Mouse (Mus musculus) 416B (cell line): ENCODE results near the gene Olah.

Experiments used
- DNase-seq: peaks from one replicate; pipeline ENCODE4 v3.0.0; 2011; ENCODE audit warnings: low read depth

The Olah gene

DNA sequence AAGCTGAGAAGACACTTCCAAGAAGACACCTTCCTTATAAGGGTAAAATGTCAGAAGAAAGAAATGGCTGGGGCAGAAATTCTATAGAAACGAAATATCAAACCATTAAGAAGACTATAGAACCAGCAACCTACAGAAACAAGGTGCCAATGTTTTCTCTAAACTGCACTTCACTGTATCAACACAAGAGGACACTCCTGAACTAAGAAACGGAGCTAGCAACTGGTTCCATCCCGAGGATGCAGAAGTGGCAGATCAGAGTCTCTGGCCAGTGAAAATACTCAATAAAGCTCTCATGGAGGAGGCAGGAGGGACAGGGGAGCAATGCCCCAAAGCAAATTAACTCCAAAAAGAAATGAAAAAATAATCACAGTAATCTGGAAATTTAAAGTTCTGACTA is 48.1 kb downstream of the Olah start:
- DNase-seq = peak; percentile 71

- no peak for DNase-seq
Measured at GRCm38 (mm10) chr2:3348422-3348821, 48.6 kb downstream of the Olah start.

- peak; percentile 70 for DNase-seq
Measured at GRCm38 (mm10) chr2:3335611-3336301, 61.3 kb downstream of the Olah start, which contains the start of gene Acbd7. TSS of gene Acbd7 (plus strand) at chr2:3336168.

DNA sequence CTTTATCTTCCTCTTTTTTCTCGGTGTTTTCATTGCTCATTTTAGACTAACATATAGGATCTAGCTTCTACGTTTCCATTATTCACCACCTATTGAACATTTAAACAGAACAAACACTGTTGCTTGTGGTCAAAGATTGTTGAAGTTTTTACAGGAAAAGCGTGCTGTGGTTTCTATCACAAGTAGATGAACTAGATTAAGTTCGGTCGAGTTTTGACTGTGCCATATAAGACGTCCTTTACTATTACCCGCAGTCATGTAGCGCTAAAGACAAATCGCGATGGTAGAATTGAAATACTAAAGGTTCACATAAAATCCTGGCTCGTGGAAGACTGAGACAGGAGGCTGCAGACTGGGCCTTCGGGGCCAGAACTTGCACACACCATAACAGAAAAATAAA is 63.2 kb downstream of the Olah start:
- DNase-seq = peak; percentile 64

DNA sequence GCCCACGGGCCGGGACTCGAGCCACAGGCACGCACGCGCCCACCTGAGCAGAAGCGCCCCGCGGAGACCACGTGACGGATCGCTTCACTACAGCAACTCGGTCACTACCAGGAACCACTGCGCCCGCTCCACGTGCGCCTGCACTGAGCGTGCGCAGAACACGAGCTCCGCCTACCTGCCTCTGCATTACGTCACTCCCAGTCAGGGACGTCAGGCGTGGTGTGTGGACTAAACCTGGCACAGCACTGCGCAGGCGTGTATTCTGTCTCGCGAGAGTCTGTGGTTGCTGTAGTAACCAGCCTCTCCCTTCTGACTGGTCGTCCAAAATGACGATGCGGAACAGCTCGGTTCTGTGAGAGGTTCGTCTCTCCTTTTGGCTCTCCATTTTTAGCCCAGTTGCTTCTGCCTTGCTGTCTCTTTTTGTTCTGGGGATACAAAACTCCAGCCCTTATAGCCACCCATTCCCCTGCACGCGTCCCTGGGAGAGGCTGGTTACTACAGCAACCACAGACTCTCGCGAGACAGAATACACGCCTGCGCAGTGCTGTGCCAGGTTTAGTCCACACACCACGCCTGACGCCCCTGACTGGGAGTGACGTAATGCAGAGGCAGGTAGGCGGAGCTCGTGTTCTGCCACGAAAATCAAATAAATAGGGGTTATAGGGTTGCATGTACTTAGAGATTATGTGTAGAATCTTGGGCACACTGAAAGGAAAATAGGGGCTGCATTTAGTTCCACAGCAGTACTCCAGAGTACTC is 64.3 kb downstream of the Olah start, which contains the start of gene Rpp38:
Gene Rpp38 (minus strand): TSS at position 160 of the 759 bp plus-strand sequence.
- peak; percentile 98 for DNase-seq

GRCm38 (mm10) chr2:3332056-3332455 is 65.0 kb downstream of the Olah start:
- DNase-seq = peak; percentile 77

- DNase-seq = peak; percentile 41
Measured at GRCm38 (mm10) chr2:3331071-3331703, 65.8 kb downstream of the Olah start.

DNA sequence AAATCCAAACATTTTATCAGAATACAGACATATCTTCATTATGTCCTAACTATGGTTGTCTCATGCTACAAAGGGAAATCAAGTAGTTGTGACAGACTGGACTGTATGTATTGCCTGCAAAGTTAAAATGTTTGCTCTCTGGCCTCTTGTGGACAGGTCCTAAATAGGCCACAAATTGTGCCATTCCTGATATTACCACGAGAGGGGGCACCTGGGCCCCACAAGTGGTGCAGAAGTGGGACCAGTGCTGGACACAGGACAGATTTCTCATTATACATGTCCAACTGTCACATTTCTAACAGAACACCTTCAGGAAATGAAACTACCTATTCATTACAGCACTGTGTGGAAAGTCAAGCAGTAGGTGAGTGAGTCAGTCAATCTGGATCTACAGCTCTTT is 69.7 kb downstream of the Olah start:
- DNase-seq = peak; percentile 84

DNA sequence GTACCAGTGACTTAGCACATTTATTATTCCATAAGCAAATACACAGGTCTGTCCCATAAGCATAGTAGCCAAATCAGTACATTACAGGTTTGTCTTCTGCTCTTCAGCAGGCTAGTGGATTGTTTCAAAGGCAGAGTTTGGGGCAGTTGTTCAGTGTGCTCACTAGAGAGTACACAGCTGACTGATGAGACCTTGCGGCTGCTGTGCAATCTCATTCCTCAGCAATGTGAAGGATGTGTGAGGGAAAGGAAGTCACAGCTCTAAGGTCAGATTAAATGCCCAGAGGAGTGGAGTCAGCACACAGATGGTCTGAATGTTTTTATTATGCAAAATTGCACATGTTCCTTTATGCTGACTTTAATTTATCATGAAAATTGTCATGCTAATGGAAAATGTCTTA is 70.5 kb downstream of the Olah start:
- no peak for DNase-seq

DNA sequence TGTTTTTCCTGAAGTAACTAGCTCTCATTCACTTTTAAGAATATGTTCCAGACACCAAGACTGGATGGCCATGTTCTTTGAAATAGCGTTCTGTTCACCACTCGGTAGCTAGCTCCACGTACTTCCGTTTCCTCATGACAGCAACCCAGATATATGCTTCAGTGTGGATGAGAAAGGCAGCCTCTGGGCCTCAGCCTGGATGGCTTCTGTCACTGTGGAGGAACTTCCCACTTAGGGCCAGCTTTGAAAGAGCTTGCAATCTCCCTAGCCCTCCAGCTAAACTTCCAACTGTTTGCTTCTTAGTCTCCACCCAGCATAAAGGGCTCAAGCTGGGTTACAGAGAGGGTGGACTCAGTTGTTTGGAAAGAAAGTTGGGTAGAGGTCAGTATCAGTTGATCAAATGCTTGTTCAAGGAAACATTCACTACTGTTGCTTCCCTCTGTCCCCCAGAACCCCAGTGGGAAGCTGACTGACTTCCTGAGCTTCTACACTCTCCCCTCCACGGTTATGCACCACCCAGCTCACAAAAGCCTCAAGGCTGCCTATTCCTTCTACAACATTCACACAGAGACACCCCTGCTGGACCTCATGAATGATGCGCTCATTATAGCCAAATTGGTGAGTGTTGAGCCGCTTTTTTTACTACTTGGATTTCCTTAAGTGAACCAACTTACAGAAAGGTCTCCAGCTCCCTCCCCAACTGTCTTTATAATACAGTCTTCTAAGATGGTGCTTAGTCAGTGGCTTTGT is 72.5 kb downstream of the Olah start:
- no peak for DNase-seq

GRCm38 (mm10) chr2:3323132-3323531 is 73.9 kb downstream of the Olah start:
- peak; percentile 13 for DNase-seq

GRCm38 (mm10) chr2:3305426-3306025 is 91.5 kb downstream of the Olah start:
- DNase-seq = peak; percentile 84

DNA sequence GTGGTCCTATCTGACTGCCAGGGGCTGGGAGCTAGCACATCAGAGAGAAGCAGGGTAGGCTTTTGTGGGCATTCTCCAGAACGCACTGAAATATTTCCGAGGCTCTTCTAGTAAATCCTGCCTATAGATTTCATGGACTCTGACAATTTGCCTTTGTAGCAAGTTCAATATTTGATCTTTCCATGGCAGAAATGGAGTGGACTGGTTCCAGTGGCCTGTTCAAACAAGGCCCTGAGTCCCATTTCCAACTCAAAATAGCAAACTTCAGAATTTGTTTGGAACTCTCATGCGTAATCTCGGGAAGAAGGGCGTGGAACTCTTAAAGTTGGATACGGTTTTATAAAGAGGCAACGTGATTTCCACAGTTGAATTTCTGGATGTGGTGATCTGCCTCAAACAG is 101.2 kb downstream of the Olah start:
- no peak for DNase-seq

GRCm38 (mm10) chr2:3292170-3292569 is 104.8 kb downstream of the Olah start:
- DNase-seq = no peak
